Mouse (Mus musculus): ENCODE measurements around the gene Ube2d3.
"Not testable (repeated sequence)": the region's sequence is repeated elsewhere in the genome, so short reads cannot be mapped to it uniquely, and the experiment has no call there.

The Ube2d3 gene

GRCm38 (mm10) chr3:135438531-135438912, 573 bp downstream of the Ube2d3 start:
- peak; percentile 95 for DNase-seq (ENCODE audit: low read depth, low spot score)

DNA sequence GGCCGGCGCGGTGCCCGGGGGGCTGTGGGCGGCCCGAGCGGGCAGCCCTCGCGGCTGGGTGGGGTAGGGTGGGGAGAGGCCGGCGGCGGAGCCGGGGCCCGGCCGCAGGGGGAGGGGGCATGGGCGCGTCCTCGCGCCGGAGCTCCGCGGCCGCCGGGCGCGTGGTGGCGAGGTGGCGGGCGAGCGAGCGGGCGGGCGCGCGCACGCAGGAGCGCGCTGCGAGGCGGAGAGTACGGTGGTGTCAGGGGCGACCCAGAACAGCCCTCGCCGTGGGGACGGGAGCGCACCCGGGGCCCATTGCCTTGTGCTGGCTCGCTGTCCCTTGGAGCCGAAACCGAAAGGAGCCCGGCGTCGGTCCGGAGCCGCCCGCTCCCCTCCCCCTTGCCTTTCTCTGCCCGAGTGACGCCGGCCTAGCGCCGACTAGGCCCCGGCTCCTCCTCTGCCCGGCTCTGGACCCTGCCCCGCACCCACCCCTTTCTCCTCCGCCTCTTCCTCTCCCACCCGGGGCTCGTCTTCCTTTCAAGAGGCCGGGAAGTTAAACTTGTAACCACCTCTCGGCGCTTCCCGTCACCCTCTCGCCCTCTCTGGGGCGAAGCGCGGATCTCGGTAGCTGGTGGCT, 1.1 kb downstream of the Ube2d3 start:
- DNase-seq (ENCODE audit: low read depth, low spot score), result peak; percentile 91

GRCm38 (mm10) chr3:135439651-135440050, 1.7 kb downstream of the Ube2d3 start:
- no peak for DNase-seq (ENCODE audit: low read depth, low spot score)

- peak; percentile 80 for DNase-seq (ENCODE audit: low read depth, low spot score)
Measured at GRCm38 (mm10) chr3:135440221-135440620, 2.3 kb downstream of the Ube2d3 start.

- no peak for DNase-seq (ENCODE audit: low read depth, low spot score)
Measured at GRCm38 (mm10) chr3:135440621-135441020, 2.7 kb downstream of the Ube2d3 start.

- DNase-seq (ENCODE audit: low read depth, low spot score), result no peak
Measured at GRCm38 (mm10) chr3:135444930-135445329, 7.0 kb downstream of the Ube2d3 start.

DNA sequence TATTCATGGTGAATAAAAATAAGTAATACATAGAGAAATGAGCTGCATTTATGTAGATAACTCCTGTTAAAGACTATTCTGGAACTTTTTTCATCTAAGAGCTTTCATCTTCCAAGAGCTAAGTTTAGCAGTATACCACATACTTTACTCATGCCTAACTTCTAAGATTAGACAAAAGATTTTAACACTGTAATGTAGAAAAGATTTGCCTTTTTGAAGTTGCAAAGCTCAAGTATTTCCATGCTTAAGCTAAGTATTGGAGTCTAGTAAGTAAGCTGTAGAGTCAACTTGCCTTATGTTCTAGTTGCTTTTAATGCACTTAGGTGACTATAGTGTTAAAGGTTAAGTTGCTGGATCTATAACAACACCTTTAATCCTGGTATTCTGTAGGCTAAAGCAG, 21.0 kb downstream of the Ube2d3 start:
- no peak for DNase-seq (ENCODE audit: low read depth, low spot score)

GRCm38 (mm10) chr3:135468402-135468801, 30.5 kb downstream of the Ube2d3 start:
- DNase-seq (ENCODE audit: low read depth, low spot score), result no peak

GRCm38 (mm10) chr3:135469146-135469545, 31.2 kb downstream of the Ube2d3 start:
- no peak for DNase-seq (ENCODE audit: low read depth, low spot score)

DNA sequence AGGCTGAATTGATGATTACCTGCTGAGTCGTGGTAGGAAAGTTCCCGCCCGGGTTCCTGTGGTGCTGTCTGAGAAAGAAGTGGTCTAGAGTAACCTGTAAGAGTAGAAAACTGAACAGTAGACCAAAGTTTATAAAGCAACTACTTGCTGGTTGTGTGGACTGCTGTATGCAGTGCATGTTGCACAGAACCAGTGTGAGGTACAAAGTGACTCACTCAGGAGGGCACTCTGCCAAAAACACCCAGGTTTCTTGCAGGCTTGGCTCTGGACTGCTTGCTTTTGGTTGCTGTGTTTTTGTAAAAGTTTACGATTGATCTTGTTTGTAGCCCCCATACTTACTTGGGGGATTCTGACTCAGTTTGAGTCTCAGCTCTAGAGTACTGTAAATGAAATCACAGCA, 32.0 kb downstream of the Ube2d3 start:
- no peak for DNase-seq (ENCODE audit: low read depth, low spot score)

DNA sequence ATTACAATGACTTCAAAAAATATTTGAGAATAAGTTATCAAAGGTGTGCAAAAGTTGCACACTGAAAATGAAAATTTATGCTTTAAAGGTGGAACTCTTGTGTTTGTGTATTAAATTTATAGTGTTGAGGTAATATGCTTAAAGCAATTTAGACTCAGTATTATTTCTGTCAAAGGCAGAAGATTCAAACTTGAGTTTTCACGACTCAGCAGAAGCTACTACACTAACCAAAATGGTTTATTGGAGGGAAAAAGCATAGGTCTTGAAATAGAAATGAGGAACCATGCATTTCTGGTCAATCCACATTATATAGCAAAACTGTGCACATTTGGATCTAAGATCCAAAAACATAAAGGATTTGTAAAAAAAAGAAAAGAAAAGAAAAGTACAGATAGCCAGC, 32.9 kb downstream of the Ube2d3 start:
- DNase-seq (ENCODE audit: low read depth, low spot score), result no peak

DNA sequence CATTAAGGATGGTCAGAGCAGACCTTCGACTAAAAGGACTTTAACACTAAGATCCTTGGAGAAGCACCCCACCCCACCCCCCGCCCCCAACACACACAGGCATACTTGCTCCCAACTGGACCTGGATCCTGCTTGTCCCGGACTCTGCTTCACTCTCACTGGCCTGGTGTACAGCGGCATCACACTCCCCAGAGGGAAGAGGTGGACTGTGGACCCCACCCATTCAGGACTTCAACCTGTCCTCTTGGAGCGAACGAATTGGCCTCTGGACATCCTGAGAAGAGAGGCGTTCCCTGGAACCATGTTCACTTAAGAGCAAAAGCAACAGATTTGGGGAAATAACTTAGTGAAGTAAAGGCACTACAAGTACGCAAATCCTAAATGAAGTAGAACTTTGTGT, 37.1 kb downstream of the Ube2d3 start:
- DNase-seq (ENCODE audit: low read depth, low spot score), result no peak

DNA sequence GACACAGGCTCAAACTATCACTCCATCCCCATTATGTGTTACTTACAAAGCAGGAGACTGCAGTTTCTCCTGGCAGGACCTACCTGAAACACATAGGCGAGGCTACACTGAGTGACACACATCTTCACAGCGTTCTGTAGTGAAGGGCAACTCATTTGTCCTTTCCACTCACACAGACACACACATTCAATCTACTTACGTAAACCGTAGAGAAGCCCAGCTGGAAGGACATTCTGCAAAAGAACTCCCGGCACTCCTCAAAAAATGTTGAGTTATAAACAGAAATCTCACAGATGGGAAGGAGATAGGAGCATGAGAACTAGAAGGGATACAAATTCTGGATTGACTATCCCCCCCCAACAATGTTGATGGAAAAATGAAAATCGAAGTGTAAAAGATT, 38.3 kb downstream of the Ube2d3 start:
- no peak for DNase-seq (ENCODE audit: low read depth, low spot score)

GRCm38 (mm10) chr3:135476977-135477376, 39.0 kb downstream of the Ube2d3 start:
- DNase-seq (ENCODE audit: low read depth, low spot score), result no peak

GRCm38 (mm10) chr3:135479090-135479489, 41.1 kb downstream of the Ube2d3 start:
- not testable (repeated sequence) for DNase-seq (ENCODE audit: low read depth, low spot score)

- no peak for DNase-seq (ENCODE audit: low read depth, low spot score)
Measured at GRCm38 (mm10) chr3:135480767-135481166, 42.8 kb downstream of the Ube2d3 start.

DNA sequence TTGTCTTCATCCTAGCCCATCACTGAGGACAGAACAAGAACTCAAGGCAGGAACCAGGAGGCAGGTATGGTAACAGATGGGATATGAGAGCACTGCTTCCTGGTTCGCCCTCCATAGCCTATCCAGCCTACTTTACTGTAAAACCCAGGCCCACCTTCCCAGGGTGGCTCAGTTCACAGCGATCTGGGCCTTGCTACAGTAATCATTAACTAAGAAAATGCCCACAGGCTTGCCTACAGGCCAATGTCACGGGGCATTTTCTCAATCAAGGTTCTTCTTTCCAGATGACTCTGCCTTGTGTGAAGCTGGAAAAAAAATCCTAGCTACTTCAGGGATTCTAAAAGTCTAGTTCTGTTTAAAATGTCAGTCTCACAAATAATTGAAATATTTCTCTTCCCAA, 43.7 kb downstream of the Ube2d3 start:
- no peak for DNase-seq (ENCODE audit: low read depth, low spot score)

DNA sequence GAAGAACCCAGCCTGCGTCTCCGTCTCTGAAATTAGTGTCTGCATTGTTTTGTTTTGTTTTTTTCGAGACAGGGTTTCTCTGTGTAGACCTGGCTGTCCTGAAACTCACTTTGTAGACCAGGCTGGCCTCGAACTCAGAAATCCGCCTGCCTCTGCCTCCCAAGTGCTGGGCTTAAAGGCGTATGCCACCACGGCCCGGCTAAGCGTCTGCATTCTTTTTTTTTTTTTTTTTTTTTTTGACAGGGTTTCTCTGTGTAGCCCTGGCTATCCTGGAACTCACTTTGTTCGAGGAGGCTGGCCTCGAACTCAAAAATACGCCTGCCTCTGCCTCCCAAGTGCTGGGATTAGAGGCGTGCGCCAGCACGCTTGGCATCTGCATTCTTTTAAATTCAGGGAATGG, 46.7 kb downstream of the Ube2d3 start:
- not testable (repeated sequence) for DNase-seq (ENCODE audit: low read depth, low spot score)

GRCm38 (mm10) chr3:135485128-135485899, 47.4 kb downstream of the Ube2d3 start, which contains the start of gene Manba:
Gene Manba, plus strand, starts transcription at chr3:135485611.
- DNase-seq (ENCODE audit: low read depth, low spot score), result peak; percentile 86

DNA sequence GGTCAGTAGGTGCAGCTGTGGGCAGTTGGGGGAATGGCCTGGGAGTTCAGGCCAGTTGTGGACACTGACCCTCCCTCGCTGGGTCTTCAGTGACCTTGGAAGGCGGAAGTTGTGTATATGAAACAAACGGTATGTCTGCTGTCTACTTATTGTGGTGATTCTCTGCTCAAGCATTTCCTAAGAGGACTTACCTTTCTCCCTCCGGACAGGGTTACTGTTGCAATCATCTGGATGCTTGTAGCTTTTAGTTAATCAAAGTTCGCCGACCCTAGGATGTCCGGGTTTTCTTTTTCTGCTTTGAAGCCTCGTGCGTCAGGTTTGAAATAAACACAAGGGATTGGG, 47.9 kb downstream of the Ube2d3 start:
- no peak for DNase-seq (ENCODE audit: low read depth, low spot score)

DNA sequence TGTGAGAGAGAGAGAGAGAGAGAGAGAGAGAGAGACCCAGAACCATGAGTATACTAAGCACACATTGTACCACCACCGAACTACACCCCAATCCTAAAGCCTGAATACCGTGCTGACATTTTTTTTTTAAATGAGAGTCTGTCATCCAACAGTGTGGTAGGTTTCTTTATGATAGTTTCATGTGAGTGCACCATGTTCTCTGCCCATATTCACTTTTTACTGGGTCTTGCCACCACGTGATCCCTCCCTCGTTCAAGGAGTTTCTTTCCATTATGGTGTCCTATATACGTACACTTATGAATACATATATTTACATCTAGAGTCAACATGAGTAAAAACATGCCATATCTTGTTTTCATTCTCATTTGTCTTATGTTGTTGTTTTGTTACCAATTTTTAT, 48.4 kb downstream of the Ube2d3 start:
- DNase-seq (ENCODE audit: low read depth, low spot score), result no peak

GRCm38 (mm10) chr3:135487803-135488202, 49.9 kb downstream of the Ube2d3 start:
- no peak for DNase-seq (ENCODE audit: low read depth, low spot score)

DNA sequence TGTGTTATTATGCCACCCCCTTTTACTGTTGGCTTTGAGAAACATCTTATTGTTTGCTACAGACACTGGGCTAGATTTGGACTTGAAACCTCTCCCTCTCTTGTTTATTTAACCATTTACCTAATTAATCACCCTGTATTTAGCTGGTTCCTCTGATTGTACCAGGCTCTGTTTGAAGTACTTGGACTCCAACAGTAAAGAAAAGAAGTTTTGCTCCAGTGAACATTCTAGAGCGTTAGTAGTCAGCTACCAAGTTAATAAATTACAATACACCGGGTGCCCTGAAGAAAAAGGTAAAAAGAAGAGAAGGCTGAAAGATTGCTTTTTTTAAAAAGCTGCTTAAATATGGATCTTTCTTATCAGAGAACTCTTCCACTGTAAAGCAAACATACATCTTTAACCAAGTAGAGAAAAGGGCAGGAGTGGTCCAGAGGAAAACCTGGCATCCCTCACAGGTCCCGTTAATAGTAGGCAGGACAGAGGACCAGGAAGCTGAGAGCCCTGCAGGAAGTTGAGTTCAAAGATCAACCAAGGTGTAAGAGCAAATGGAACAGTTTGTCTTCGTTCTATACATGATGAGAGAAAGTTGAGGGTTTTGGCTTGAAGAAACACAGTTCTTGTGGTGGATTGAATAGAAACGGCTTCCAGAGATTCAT, 52.0 kb downstream of the Ube2d3 start:
- no peak for DNase-seq (ENCODE audit: low read depth, low spot score)
